Mouse (Mus musculus): ENCODE results near the gene Ifit1. TPM values are rescaled to one million over a fixed set of nuclear protein-coding genes. Genes with fewer than 3 reads are reported as not detected.

Ifit1 gene
- total and polyA plus RNA-seq, 3 experiments = 0.25 to 2.3 (median 1.4) TPM

DNA sequence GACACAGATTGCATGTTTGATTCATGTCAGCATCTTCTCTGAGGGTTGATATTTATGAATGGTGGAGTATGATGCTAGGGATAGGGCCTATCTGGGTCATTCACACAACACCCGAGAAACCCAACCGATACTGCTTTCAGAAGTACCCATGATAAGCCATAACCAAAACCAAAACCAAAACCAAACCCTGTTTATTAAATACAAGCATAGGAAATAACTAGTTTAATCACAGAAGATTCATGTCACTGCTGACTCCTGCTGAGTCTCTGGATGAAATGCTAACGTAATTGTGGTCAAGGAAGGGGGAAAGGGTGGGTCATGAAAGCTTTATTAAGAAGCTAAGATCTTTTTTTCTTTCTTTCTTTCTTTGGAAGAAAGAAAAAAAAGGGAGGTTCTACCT, 9.6 kb downstream of the Ifit1 start:
- Histone ChIP-seq H3K4me1 (ENCODE audit: control insufficient read depth in 1 of 2, insufficient read depth in 2 of 2) (peaks cover 0 to 8% of the 10 kb centered on the region in 2 experiments; a peak in 1 of 4 replicates), H3K4me2 (ENCODE audit: insufficient read depth, low read depth, poor library complexity, severe bottlenecking) (no peak overlapping the region), H3K79me2 (replicated peaks; ENCODE audit: control insufficient read depth, extremely low read depth, insufficient read depth, poor library complexity, severe bottlenecking) (no peaks in the 10 kb centered on the region), H3K27ac (ENCODE audit: insufficient read depth, low read depth) (no peak overlapping the region), H3K36me3 (replicated peaks in 1 of 2; ENCODE audit: control insufficient read depth in 1 of 2, insufficient read depth in 1 of 2, low read length in 1 of 2) (no peaks in the 10 kb centered on the region), H3K9me3 (replicated peaks; ENCODE audit: low read length) (no peaks in the 10 kb centered on the region), H3K9ac (ENCODE audit: insufficient read depth, low read depth) (no peak overlapping the region), H3K4me3 (replicated peaks in 1 of 3; ENCODE audit: low read depth in 2 of 3, low read length in 2 of 3, poor library complexity in 1 of 3) (no peak overlapping the region), H3K27me3 (replicated peaks) (no peaks in the 10 kb centered on the region)
- no peak for DNase-seq (ENCODE audit: extremely low read depth)
- in situ Hi-C loops (cut with MboI; ENCODE audit: low pct_ligation_motif_present, low pct_unique_long_range_greater_than_20kb, low sequenced_read_pairs) = no loop called here
- dilution Hi-C loops (cut with MboI; ENCODE audit: extremely low pct_ligation_motif_present, extremely low pct_unique_long_range_greater_than_20kb, low sequenced_read_pairs) = no loop called here
- TF ChIP-seq USF1 (IDR thresholded peaks at IDR 0.05; ENCODE audit: low read depth, low read length) (no peak), SIN3A (IDR thresholded peaks at IDR 0.05; ENCODE audit: low read length) (no peak), UBTF (IDR thresholded peaks at IDR 0.05; ENCODE audit: low read depth, low read length) (no peak), PAX5 (IDR thresholded peaks at IDR 0.05; ENCODE audit: low read length) (no peak), KAT2A (IDR thresholded peaks at IDR 0.05; ENCODE audit: insufficient replicate concordance, low read length) (no peak), GABPA (IDR thresholded peaks at IDR 0.05; ENCODE audit: insufficient replicate concordance, low read depth, low read length) (no peak), HCFC1 (IDR thresholded peaks at IDR 0.05; ENCODE audit: low read depth, low read length) (no peak), RAD21 (IDR thresholded peaks at IDR 0.05; ENCODE audit: low read depth, low read length) (no peak), NRF1 (IDR thresholded peaks at IDR 0.05; ENCODE audit: low read depth, low read length) (no peak), RCOR1 (conservative IDR thresholded peaks at IDR 0.05; ENCODE audit: low read depth, low read length) (no peak), MEF2A (IDR thresholded peaks at IDR 0.05; ENCODE audit: borderline replicate concordance, low read depth, low read length) (no peak), JUND (conservative IDR thresholded peaks at IDR 0.05; ENCODE audit: low read depth, low read length) (no peak)

- Histone ChIP-seq H3K4me2 (ENCODE audit: insufficient read depth, low read depth, poor library complexity, severe bottlenecking) (no peak overlapping the region), H3K9me3 (replicated peaks; ENCODE audit: low read length) (no peaks in the 10 kb centered on the region), H3K27ac (ENCODE audit: insufficient read depth, low read depth) (no peak overlapping the region), H3K9ac (ENCODE audit: insufficient read depth, low read depth) (no peak overlapping the region), H3K4me1 (ENCODE audit: control insufficient read depth in 1 of 2, insufficient read depth in 2 of 2) (peaks cover 0 to 8% of the 10 kb centered on the region in 2 experiments; a peak in 1 of 4 replicates), H3K36me3 (replicated peaks in 1 of 2; ENCODE audit: control insufficient read depth in 1 of 2, insufficient read depth in 1 of 2, low read length in 1 of 2) (no peaks in the 10 kb centered on the region), H3K4me3 (replicated peaks in 1 of 3; ENCODE audit: low read depth in 2 of 3, low read length in 2 of 3, poor library complexity in 1 of 3) (no peak overlapping the region), H3K27me3 (replicated peaks) (no peaks in the 10 kb centered on the region), H3K79me2 (replicated peaks; ENCODE audit: control insufficient read depth, extremely low read depth, insufficient read depth, poor library complexity, severe bottlenecking) (no peaks in the 10 kb centered on the region)
- TF ChIP-seq MEF2A (IDR thresholded peaks at IDR 0.05; ENCODE audit: borderline replicate concordance, low read depth, low read length) = no peak
- no peak for TF ChIP-seq NELFE (IDR thresholded peaks at IDR 0.05; ENCODE audit: low read depth, low read length)
- TF ChIP-seq CHD1 (IDR thresholded peaks at IDR 0.05; ENCODE audit: low read depth, low read length) = no peak
- TF ChIP-seq ZNF384 (IDR thresholded peaks at IDR 0.05; ENCODE audit: low read depth, low read length) = no peak
- TF ChIP-seq MAFK (IDR thresholded peaks at IDR 0.05; ENCODE audit: insufficient replicate concordance, low read length) = no peak
- no peak for TF ChIP-seq UBTF (IDR thresholded peaks at IDR 0.05; ENCODE audit: low read depth, low read length)
- TF ChIP-seq PAX5 (IDR thresholded peaks at IDR 0.05; ENCODE audit: low read length) = no peak
- TF ChIP-seq JUND (conservative IDR thresholded peaks at IDR 0.05; ENCODE audit: low read depth, low read length) = no peak
- no peak for TF ChIP-seq RAD21 (IDR thresholded peaks at IDR 0.05; ENCODE audit: low read depth, low read length)
- no peak for TF ChIP-seq ELF1 (IDR thresholded peaks at IDR 0.05; ENCODE audit: low read depth, low read length)
- no peak for TF ChIP-seq IRF4 (IDR thresholded peaks at IDR 0.05; ENCODE audit: low read depth, low read length)
- no peak for TF ChIP-seq ETS1 (conservative IDR thresholded peaks at IDR 0.05; ENCODE audit: low read depth, low read length)
- TF ChIP-seq BHLHE40 (IDR thresholded peaks at IDR 0.05; ENCODE audit: low read depth, low read length) = no peak
- dilution Hi-C loops (cut with MboI; ENCODE audit: extremely low pct_ligation_motif_present, extremely low pct_unique_long_range_greater_than_20kb, low sequenced_read_pairs) (no loop called here), in situ Hi-C loops (cut with MboI; ENCODE audit: low pct_ligation_motif_present, low pct_unique_long_range_greater_than_20kb, low sequenced_read_pairs) (no loop called here)
- no peak for DNase-seq (ENCODE audit: extremely low read depth)
Measured at GRCm38 (mm10) chr19:34650997-34651396, 10.3 kb downstream of the Ifit1 start.

Measured in CH12.LX (cell line).